Mouse (Mus musculus) embryonic facial prominence, embryonic 10.5 days (tissue): ENCODE results near the gene Zfp781. TPM values are rescaled to one million over a fixed set of nuclear protein-coding genes. Genes with fewer than 3 reads are reported as not detected.
"Not testable (repeated sequence)": the region's sequence is repeated elsewhere in the genome, so short reads cannot be mapped to it uniquely, and the experiment has no call there.

ENCODE experiments used
- DNase-seq: peaks from one replicate; pipeline ENCODE4 v3.0.0-alpha.2; 2017; ENCODE audit warnings: low spot score
- H3K27ac ChIP-seq: fragments of 300-500 bp; sonication (generic); replicated peaks from 2 replicates; pipeline ENCODE4 v1.5.1; 2016; ENCODE audit warnings: mild to moderate bottlenecking
- H3K27me3 ChIP-seq: fragments of 300-500 bp; sonication (generic); replicated peaks from 2 replicates; pipeline ENCODE4 v1.6.1; 2016; ENCODE audit warnings: low read depth, mild to moderate bottlenecking; ENCODE audit not compliant: poor library complexity, severe bottlenecking
- H3K36me3 ChIP-seq: fragments of 300-500 bp; sonication (generic); replicated peaks from 2 replicates; pipeline ENCODE4 v1.6.1; 2016; ENCODE audit warnings: mild to moderate bottlenecking, moderate library complexity
- H3K4me1 ChIP-seq: fragments of 300-500 bp; sonication (generic); 2 replicates; pipeline ENCODE4 v1.6.1; 2016
- H3K4me3 ChIP-seq: fragments of 300-500 bp; sonication (generic); 2 replicates; pipeline ENCODE4 v1.5.1; 2016; ENCODE audit warnings: mild to moderate bottlenecking, moderate library complexity
- H3K9me3 ChIP-seq: fragments of 300-500 bp; sonication (generic); 2 replicates; pipeline ENCODE4 v1.6.1; 2016; ENCODE audit warnings: mild to moderate bottlenecking
- WGBS: fragments of 180-500 bp; shearing (Covaris S2); methylation state at CpG from one replicate; pipeline ENCODE4 v1.1.7; 2016; 5-methylcytosine and 5-hydroxymethylcytosine counted together
- polyA plus RNA-seq: library from polyadenylated mRNA; unstranded; fragments of >200 nt; fragmentation: Nextera tagmentation; extraction: Ambion mirVana; gene quantifications from 2 replicates; pipeline ENCODE4 v1.2.1, GENCODE M21; 2016

The Zfp781 gene
- 5.1 and 5.7 TPM in 2 replicates for polyA plus RNA-seq

- not testable (repeated sequence) for H3K36me3 ChIP-seq, H3K9me3 ChIP-seq, H3K4me3 ChIP-seq, H3K4me1 ChIP-seq, DNase-seq, H3K27me3 ChIP-seq, H3K27ac ChIP-seq
- WGBS = no CpG with 5 or more reads among the region's 43 CpGs
Observed at GRCm38 (mm10) chr10:81929842-81930743, at the start of gene Zfp781. TSS of gene Zfp781 (minus strand) at chr10:81930480.

- WGBS = no CpG with 5 or more reads among the region's 44 CpGs
- not testable (repeated sequence) for H3K36me3 ChIP-seq, DNase-seq, H3K9me3 ChIP-seq, H3K27ac ChIP-seq, H3K4me1 ChIP-seq, H3K4me3 ChIP-seq, H3K27me3 ChIP-seq
Observed at GRCm38 (mm10) chr10:81978365-81979003, 48.2 kb upstream of the Zfp781 start.

- not testable (repeated sequence) for H3K27me3 ChIP-seq, H3K4me1 ChIP-seq, H3K36me3 ChIP-seq, DNase-seq, H3K4me3 ChIP-seq, H3K27ac ChIP-seq, H3K9me3 ChIP-seq
- WGBS = no CpG with 5 or more reads among the region's 3 CpGs
Observed at GRCm38 (mm10) chr10:81930744-81931118, 451 bp upstream of the Zfp781 start.

- H3K27ac ChIP-seq, H3K4me1 ChIP-seq, H3K9me3 ChIP-seq, H3K27me3 ChIP-seq, H3K36me3 ChIP-seq, DNase-seq: not testable (repeated sequence)
- peak within 1 kb of the TSS; percentile 38; the same call in 1 of the 2 replicates for H3K4me3 ChIP-seq
- whole genome bisulfite sequencing = 35% methylated on average over 6 of the region's 49 CpGs
Observed at GRCm38 (mm10) chr10:81863409-81864407, 66.6 kb downstream of the Zfp781 start, which contains the start of gene Gm32687. TSS of gene Gm32687 (plus strand) at chr10:81863934.

Other genes with a start within 250 kb of the Zfp781 start
- 14.5 and 18.0 TPM in 2 replicates for gene Zfp433, start 225.7 kb downstream of the Zfp781 start, polyA plus RNA-seq
- 10.4 and 11.8 TPM in 2 replicates for gene Gm3055, start 159.3 kb downstream of the Zfp781 start, polyA plus RNA-seq
- 2.9 and 3.7 TPM in 2 replicates for gene Gm4767, start 118.3 kb downstream of the Zfp781 start, polyA plus RNA-seq
- gene Gm32687, start 66.5 kb downstream of the Zfp781 start, polyA plus RNA-seq = 7.3 and 9.6 TPM in 2 replicates
- 17.2 and 18.6 TPM in 2 replicates for gene Zfp873, start 117.6 kb upstream of the Zfp781 start, polyA plus RNA-seq
- gene BC024063, start 152.9 kb upstream of the Zfp781 start, polyA plus RNA-seq = 6.2 and 6.4 TPM in 2 replicates
- 4.3 and 4.5 TPM in 2 replicates for gene AU041133, start 197.5 kb upstream of the Zfp781 start, polyA plus RNA-seq